Mouse (Mus musculus) ZHBTc4 (cell line): Measurements from ENCODE around the gene Olfr1390.
"Not testable (repeated sequence)": the region's sequence is repeated elsewhere in the genome, so short reads cannot be mapped to it uniquely, and the experiment has no call there.

ENCODE experiments used
- DNase-seq: peaks from one replicate; pipeline ENCODE4 v3.0.0-alpha.2; 2011; ENCODE audit warnings: low read depth, low spot score

Gene Olfr1390

DNA sequence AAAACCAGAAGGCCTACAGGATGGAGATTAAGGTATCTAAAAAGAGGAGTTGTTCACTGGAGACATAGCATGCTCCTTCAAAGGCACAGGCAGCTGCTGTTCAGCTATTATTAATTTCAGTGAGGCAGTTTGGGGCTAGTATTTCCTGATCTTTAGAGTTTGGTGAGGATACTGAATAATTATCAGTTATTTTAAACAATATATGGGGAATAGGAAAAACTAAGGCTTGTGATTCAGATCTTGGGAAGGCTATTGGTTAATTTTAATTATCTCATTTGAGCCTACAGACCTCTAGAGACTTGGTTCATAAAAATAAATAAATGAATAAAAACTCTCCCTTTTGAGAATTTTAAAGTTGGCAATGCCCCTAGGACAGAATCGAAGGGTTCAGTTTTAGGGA lies at the start of gene Olfr1390:
Olfr1390 (plus strand) TSS at position 301 of the 400 bp plus-strand sequence.
- DNase-seq, result no peak

DNA sequence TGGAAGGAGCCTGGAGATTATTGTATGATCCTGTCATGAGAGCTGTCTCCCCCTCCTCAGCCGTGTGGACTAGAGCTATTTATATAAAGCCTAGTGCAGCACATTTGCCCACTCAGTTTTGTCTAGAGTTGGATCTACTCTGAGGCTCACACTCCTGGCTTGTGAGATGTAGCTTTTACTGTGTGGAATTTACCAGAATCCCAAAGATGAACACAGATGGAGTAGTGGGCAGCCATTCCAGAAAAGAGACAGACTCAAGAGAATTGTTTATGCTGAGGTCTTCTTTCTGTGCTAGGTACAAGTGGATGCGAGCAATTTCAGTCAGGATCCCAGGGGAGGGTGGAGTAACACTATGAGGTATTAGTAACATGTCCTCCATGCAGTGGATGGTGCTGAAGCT lies 47.7 kb upstream of the Olfr1390 start:
- DNase-seq, result no peak

- no peak for DNase-seq
Measured at GRCm38 (mm10) chr11:49292777-49293176, 42.2 kb upstream of the Olfr1390 start.

DNA sequence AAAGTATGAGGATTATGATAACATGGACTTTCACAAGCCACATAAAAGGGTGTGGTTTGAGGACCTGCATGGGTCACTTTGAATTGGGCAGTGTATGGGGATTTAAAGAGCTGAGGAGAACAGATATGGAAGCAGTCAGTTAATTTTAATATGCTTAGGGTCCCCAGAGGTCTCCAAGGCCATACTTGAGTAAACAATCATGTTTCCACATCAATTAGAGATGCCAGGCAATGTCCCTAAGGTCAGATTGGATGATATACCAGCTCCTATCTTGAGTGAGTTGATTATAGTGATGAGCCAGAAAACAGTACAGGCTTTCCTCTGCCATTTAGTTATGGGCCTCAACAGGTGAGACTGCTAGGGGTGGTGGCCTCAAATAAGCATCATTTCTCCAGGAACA lies 30.5 kb upstream of the Olfr1390 start, which contains the start of gene Olfr10:
Olfr10 (plus strand) TSS at position 301 of the 400 bp plus-strand sequence.
- DNase-seq, result no peak

DNA sequence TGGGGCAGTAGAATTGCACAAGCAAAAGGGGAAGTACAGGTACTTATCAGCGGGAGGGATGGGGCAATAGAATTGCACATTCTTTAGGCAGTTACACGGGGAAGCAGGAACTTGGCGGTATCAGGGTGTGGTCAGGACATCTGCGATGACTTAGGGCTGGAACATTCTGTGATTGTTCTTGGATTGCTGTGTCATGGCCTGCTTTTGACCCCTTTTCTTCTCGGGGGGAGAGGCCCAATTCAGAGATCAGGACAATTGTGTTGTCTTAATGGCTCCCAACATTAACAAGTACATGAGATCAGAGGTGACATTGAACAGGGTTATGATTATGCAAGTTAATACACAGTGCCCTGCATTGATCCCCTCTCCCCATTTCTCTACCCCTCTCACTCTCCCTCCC lies 26.4 kb upstream of the Olfr1390 start:
- peak; percentile 58 for DNase-seq

GRCm38 (mm10) chr11:49322442-49322841 lies 12.5 kb upstream of the Olfr1390 start, which contains the start of gene Olfr1391:
Gene Olfr1391, plus strand, starts transcription at chr11:49322742.
- DNase-seq, result no peak

- DNase-seq, result no peak
Measured at GRCm38 (mm10) chr11:49326726-49327125, 8.3 kb upstream of the Olfr1390 start.

GRCm38 (mm10) chr11:49329686-49330085 lies 5.3 kb upstream of the Olfr1390 start:
- no peak for DNase-seq

GRCm38 (mm10) chr11:49337150-49337832 lies 2.3 kb downstream of the Olfr1390 start:
- no peak for DNase-seq

DNA sequence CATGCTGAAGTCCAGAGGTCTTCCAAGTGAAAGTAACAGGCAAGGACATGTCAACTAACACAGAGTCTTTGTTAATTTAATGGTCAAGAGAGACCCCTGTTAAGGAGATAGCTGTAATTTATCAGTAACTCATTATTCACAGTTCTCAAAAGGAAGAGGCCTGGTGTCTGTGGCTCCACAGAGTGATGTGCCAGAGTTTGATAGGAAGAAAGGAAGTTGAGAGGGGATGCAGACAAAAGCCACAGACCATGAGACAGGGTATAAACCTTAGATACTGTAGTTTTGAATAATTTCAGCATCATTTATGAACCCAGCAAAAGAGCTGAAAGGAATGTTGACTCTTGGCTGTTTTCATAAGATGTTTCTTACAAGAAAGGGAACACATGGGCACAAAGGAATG lies 48.1 kb downstream of the Olfr1390 start:
- no peak for DNase-seq

GRCm38 (mm10) chr11:49386118-49386517 lies 51.1 kb downstream of the Olfr1390 start:
- DNase-seq, result not testable (repeated sequence)
